22 mouse cellular contexts compared by ENCODE assay signal in the genomic region with DNA sequence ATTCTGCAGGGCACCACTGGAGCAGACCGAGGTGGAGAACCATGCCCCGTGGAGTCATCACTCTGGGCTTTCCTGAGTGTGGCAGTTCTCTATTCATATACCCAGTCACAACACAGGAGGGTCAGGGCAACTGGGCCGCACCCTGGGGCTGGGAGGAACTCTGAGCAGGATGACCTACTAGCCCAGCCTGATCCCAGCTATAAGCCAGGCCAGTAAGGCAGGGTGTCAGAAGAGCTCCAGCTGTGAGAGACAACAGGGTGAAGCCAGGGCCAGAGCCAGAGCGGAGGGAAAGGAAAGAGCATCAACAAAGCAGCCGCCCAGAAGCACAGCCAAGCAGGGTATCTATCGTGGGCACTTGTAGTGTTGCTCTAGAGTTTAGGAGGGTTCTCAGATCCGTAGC.
DNase-seq lines count a peak whose midpoint lies in the region; ATAC-seq and TF ChIP-seq lines count a peak whose summit lies in the region.
"Had no signal": no experiment of that assay in that cellular context is flagged by ENCODE, and none has a peak within 500 bp of the region (broad histone marks: within the 10 kb centered on the region; RNA-seq: fewer than 3 reads in every experiment).

No protein-coding gene starts in this region.

- no peaks in the 10 kb centered on the region for H3K36me3 ChIP-seq in lung, postnatal 0 days (ENCODE audit: insufficient read depth, low read length)
- H3K36me3 ChIP-seq in heart, embryonic 10.5 days: no peaks in the 10 kb centered on the region
- H3K36me3 ChIP-seq in forebrain, embryonic 15.5 days: no peaks in the 10 kb centered on the region
- H3K36me3 ChIP-seq: embryonic facial prominence, embryonic 15.5 days; forebrain, embryonic 10.5 days; hindbrain, embryonic 10.5 days; limb, embryonic 13.5 days had no signal

- H3K9ac ChIP-seq in lung, postnatal 0 days (replicated peaks; ENCODE audit: low read depth): no peak overlapping the region
- H3K9ac ChIP-seq in forebrain, embryonic 15.5 days (replicated peaks): no peak overlapping the region
- H3K9ac ChIP-seq: embryonic facial prominence, embryonic 15.5 days; limb, embryonic 13.5 days had no signal

- no peak for TF ChIP-seq CTCF in lung, postnatal 0 days (IDR thresholded peaks at IDR 0.05)

- no peaks in the 10 kb centered on the region for H3K27me3 ChIP-seq in lung, postnatal 0 days (replicated peaks; ENCODE audit: insufficient read depth, low read length)
- no peaks in the 10 kb centered on the region for H3K27me3 ChIP-seq in heart, embryonic 10.5 days (ENCODE audit: insufficient read depth, poor library complexity, severe bottlenecking)
- no peaks in the 10 kb centered on the region for H3K27me3 ChIP-seq in forebrain, embryonic 15.5 days
- H3K27me3 ChIP-seq: embryonic facial prominence, embryonic 15.5 days; limb, embryonic 13.5 days had no signal

- peak; percentile 16 for ATAC-seq in lung, postnatal 0 days
- ATAC-seq in monocyte, adult 5-6 weeks (replicated peaks; ENCODE audit: insufficient number of reproducible peaks, low FRiP score, low TSS enrichment, poor library complexity, severe bottlenecking): 0 out of 2 replicates have a peak, but pooled peaks have one; percentile 27
- ATAC-seq in activated CD4-positive, CD25-positive, alpha-beta regulatory T cell, adult 4 months: no peak
- ATAC-seq in forebrain, embryonic 15.5 days (replicated peaks): no peak
- ATAC-seq: CD4-positive, CD25-positive, alpha-beta regulatory T cell, adult 4 months had no signal

- H3K4me3 ChIP-seq in lung, postnatal 0 days (ENCODE audit: low read depth, low read length): no peak overlapping the region
- no peak overlapping the region for H3K4me3 ChIP-seq in heart, embryonic 10.5 days
- H3K4me3 ChIP-seq in forebrain, embryonic 15.5 days: no peak overlapping the region
- H3K4me3 ChIP-seq: embryonic facial prominence, embryonic 15.5 days; forebrain, embryonic 10.5 days; hindbrain, embryonic 10.5 days; limb, embryonic 13.5 days had no signal

- DNase-seq in adrenal gland, adult 2 months: peak; percentile 33
- DNase-seq in adrenal gland, postnatal 25 days: no peak
- peak; percentile 17 for DNase-seq in lung, postnatal 0 days (ENCODE audit: low spot score)
- no peak for DNase-seq in lung, postnatal 25 days (ENCODE audit: low spot score)
- no peak for DNase-seq in heart, embryonic 10.5 days (ENCODE audit: low spot score)
- DNase-seq: adrenal gland, postnatal 36 days; cerebellum, adult 9-10 months; gastrocnemius, postnatal 36 days; kidney, adult 18-20 months; kidney, postnatal 25 days; layer of hippocampus, adult 9-11 months; midbrain, embryonic 14.5 days; right cerebral cortex, adult 18-20 months; thymus, adult 2 months had no signal

- no peak overlapping the region for H3K27ac ChIP-seq in lung, postnatal 0 days (ENCODE audit: low read length)
- H3K27ac ChIP-seq in heart, embryonic 10.5 days: peak overlapping the region; percentile 76
- no peak overlapping the region for H3K27ac ChIP-seq in forebrain, embryonic 15.5 days (replicated peaks)
- H3K27ac ChIP-seq: embryonic facial prominence, embryonic 15.5 days; forebrain, embryonic 10.5 days; hindbrain, embryonic 10.5 days; limb, embryonic 13.5 days had no signal

- TF ChIP-seq EP300 in lung, postnatal 0 days (IDR thresholded peaks at IDR 0.05): no peak

- H3K9me3 ChIP-seq in lung, postnatal 0 days (ENCODE audit: low read length): no peaks in the 10 kb centered on the region
- no peaks in the 10 kb centered on the region for H3K9me3 ChIP-seq in heart, embryonic 10.5 days
- H3K9me3 ChIP-seq in forebrain, embryonic 15.5 days: no peaks in the 10 kb centered on the region
- H3K9me3 ChIP-seq: embryonic facial prominence, embryonic 15.5 days; forebrain, embryonic 10.5 days; hindbrain, embryonic 10.5 days; limb, embryonic 13.5 days had no signal

- 55% methylated on average over 7 of the region's 7 CpGs for WGBS in lung, postnatal 0 days
- 63% methylated on average over 7 of the region's 7 CpGs for WGBS in heart, embryonic 10.5 days
- WGBS in forebrain, embryonic 15.5 days: 63% methylated on average over 7 of the region's 7 CpGs

- H3K4me2 ChIP-seq in lung, postnatal 0 days (replicated peaks; ENCODE audit: low read depth, low read length): no peak overlapping the region
- no peak overlapping the region for H3K4me2 ChIP-seq in forebrain, embryonic 15.5 days (replicated peaks)
- H3K4me2 ChIP-seq: embryonic facial prominence, embryonic 15.5 days; limb, embryonic 13.5 days had no signal

- no peaks in the 10 kb centered on the region; the same call in 1 of the 2 replicates for H3K4me1 ChIP-seq in lung, postnatal 0 days (ENCODE audit: insufficient read depth, low read depth, low read length)
- peaks cover 21% of the 10 kb centered on the region for H3K4me1 ChIP-seq in heart, embryonic 10.5 days
- H3K4me1 ChIP-seq in forebrain, embryonic 15.5 days: no peaks in the 10 kb centered on the region
- H3K4me1 ChIP-seq: embryonic facial prominence, embryonic 15.5 days; forebrain, embryonic 10.5 days; limb, embryonic 13.5 days had no signal

Comparison
In these comparisons a context has a peak if more than half of its experiments do, and no peak if none do; other contexts are left out.
1. DNase-seq: peak in adrenal gland, adult 2 months (single experiment) and lung, postnatal 0 days (single experiment); none in adrenal gland, postnatal 25 days (single experiment), lung, postnatal 25 days (single experiment) and heart, embryonic 10.5 days (single experiment).
2. ATAC-seq: peak in lung, postnatal 0 days (single experiment) and monocyte, adult 5-6 weeks (single experiment); none in activated CD4-positive, CD25-positive, alpha-beta regulatory T cell, adult 4 months (single experiment) and forebrain, embryonic 15.5 days (single experiment).